Mouse (Mus musculus): ENCODE results near the gene Zfp212. TPM values are rescaled to one million over a fixed set of nuclear protein-coding genes. Genes with fewer than 3 reads are reported as not detected.
"Not testable (repeated sequence)": the region's sequence is repeated elsewhere in the genome, so short reads cannot be mapped to it uniquely, and the experiment has no call there.

Zfp212 gene
- total and polyA plus RNA-seq, 3 experiments, result 4.3 to 8.8 (median 8.0) TPM

DNA sequence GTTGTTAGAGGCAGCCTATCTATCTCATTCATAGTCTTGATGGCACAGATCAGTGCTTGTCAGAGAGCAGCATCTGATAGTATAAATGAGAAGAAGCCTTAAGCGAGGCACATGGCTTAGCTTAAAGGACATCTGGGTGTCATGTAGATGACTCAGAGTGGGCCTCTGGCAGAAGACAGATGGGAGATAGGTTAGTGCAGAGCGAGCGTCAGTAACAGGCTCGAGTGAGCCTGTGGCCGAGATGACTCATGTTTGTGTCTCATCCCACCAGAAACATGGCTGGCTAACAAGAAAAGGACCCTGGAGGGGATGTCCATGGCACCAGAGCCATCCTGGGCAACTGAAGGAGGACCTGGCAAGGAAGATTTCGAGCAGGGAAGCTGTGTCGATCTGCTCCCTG, 42.8 kb downstream of the Zfp212 start:
- 79% methylated on average over 7 of the region's 7 CpGs for WGBS
- TF ChIP-seq EP300 (IDR thresholded peaks at IDR 0.05; ENCODE audit: insufficient read depth, low read depth, low read length), result no peak
- no peak for TF ChIP-seq POLR2A (IDR thresholded peaks at IDR 0.05; ENCODE audit: insufficient read depth, low read depth, low read length)
- no peak for TF ChIP-seq CTCF (IDR thresholded peaks at IDR 0.05)
- Histone ChIP-seq H3K27ac (no peak overlapping the region), H3K4me3 (no peak overlapping the region), H3K27me3 (ENCODE audit: control insufficient read depth, insufficient read depth, low read length) (no peaks in the 10 kb centered on the region), H3K36me3 (ENCODE audit: control insufficient read depth, insufficient read depth, low read length) (no peaks in the 10 kb centered on the region), H3K4me1 (ENCODE audit: control insufficient read depth, insufficient read depth, low read length) (no peaks in the 10 kb centered on the region), H3K9ac (ENCODE audit: low read depth, low read length) (no peak overlapping the region), H3K79me2 (replicated peaks; ENCODE audit: control insufficient read depth, insufficient read depth, low read length) (no peaks in the 10 kb centered on the region)
- intact Hi-C loops (cut with DNase I), result no loop called here
- no peak for DNase-seq

DNA sequence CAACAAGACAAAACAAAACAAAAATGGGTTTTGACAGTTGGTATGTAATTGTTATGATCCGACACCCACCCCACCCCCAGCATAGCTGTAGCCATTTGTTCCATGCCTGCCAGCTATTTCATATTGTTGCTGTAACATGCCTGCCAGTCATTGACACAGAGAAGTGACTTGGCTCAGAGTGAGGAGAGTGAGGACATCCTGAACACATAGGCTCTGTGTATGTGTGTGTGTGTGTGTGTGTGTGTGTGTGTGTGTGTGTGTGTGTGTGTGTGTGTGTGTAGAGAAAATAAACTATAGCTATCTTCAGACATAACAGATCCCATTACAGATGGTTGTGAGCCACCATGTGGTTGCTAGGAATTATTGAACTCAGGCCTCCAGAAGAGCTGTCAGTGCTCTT, 47.9 kb downstream of the Zfp212 start:
- DNase-seq; H3K36me3 ChIP-seq (ENCODE audit: control insufficient read depth, insufficient read depth, low read length); H3K4me1 ChIP-seq (ENCODE audit: control insufficient read depth, insufficient read depth, low read length); H3K79me2 ChIP-seq (replicated peaks; ENCODE audit: control insufficient read depth, insufficient read depth, low read length); H3K27ac ChIP-seq; intact Hi-C loops (cut with DNase I); H3K4me3 ChIP-seq; H3K27me3 ChIP-seq (ENCODE audit: control insufficient read depth, insufficient read depth, low read length); H3K9ac ChIP-seq (ENCODE audit: low read depth, low read length): not testable (repeated sequence)
- WGBS, result 85% methylated on average over 1 of the region's 1 CpGs

DNA sequence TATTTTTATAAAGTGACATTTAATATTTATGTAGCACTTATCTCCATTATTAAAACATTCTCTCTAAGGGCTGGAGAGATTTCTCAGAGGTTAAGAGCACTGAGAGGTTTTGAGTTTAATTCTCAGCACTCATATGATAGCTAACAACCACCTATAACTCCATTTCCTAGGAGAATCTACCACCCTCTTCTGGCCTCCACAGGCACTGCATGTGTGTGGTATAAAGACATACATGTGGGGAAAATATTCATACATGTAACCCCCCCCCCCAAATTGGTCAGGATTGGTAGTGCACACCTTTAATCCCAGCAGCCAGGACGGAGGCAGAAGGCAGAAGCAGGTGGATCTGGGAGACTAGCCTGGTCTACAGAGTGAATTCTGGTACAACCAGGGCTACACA, 54.3 kb downstream of the Zfp212 start:
- DNase-seq, result no peak
- no peaks in the 10 kb centered on the region for H3K4me1 ChIP-seq (ENCODE audit: control insufficient read depth, insufficient read depth, low read length)
- H3K9ac ChIP-seq (ENCODE audit: low read depth, low read length), result no peak overlapping the region
- intact Hi-C loops (cut with DNase I), result no loop called here
- no peaks in the 10 kb centered on the region for H3K36me3 ChIP-seq (ENCODE audit: control insufficient read depth, insufficient read depth, low read length)
- 87% methylated on average over 1 of the region's 1 CpGs for WGBS
- no peak overlapping the region for H3K27ac ChIP-seq
- H3K27me3 ChIP-seq (ENCODE audit: control insufficient read depth, insufficient read depth, low read length), result peaks cover 3% of the 10 kb centered on the region; the same call in 1 of the 2 replicates
- no peaks in the 10 kb centered on the region for H3K79me2 ChIP-seq (replicated peaks; ENCODE audit: control insufficient read depth, insufficient read depth, low read length)
- TF ChIP-seq CTCF (IDR thresholded peaks at IDR 0.05) (peak; percentile 39), EP300 (IDR thresholded peaks at IDR 0.05; ENCODE audit: insufficient read depth, low read depth, low read length) (no peak), POLR2A (IDR thresholded peaks at IDR 0.05; ENCODE audit: insufficient read depth, low read depth, low read length) (no peak)
- H3K4me3 ChIP-seq, result no peak overlapping the region

DNA sequence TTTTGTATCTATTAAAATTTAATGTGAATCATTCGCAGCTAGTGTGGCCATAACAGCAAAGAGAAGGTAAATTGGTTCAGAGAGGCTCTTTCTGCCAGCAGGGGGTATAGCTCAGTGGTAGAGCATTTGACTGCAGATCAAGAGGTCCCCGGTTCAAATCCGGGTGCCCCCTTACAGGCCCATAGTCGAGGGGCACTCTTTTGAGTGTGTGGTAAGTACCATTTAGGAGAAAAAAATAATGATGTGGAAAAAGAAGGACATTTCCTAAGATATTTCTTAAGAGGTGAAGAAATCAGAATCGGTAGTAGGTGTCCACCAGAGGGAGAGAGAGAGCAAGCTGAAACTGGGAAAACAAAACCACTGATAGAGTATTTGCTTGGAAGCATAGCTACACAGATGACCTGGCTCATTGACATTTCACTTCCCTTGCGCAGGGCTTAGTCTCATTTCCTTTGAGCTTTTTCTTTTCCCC, 58.7 kb downstream of the Zfp212 start:
- Histone ChIP-seq H3K4me1 (ENCODE audit: control insufficient read depth, insufficient read depth, low read length) (no peaks in the 10 kb centered on the region), H3K36me3 (ENCODE audit: control insufficient read depth, insufficient read depth, low read length) (no peaks in the 10 kb centered on the region), H3K4me3 (no peak overlapping the region), H3K9ac (ENCODE audit: low read depth, low read length) (no peak overlapping the region), H3K27ac (no peak overlapping the region), H3K79me2 (replicated peaks; ENCODE audit: control insufficient read depth, insufficient read depth, low read length) (no peaks in the 10 kb centered on the region), H3K27me3 (ENCODE audit: control insufficient read depth, insufficient read depth, low read length) (peaks cover 3% of the 10 kb centered on the region; the same call in 1 of the 2 replicates)
- intact Hi-C loops (cut with DNase I), result no loop called here
- peak; percentile 83 to 84 for DNase-seq
- WGBS, result 13% methylated on average over 6 of the region's 6 CpGs
- no peak for TF ChIP-seq POLR2A (IDR thresholded peaks at IDR 0.05; ENCODE audit: insufficient read depth, low read depth, low read length)
- peak; percentile 82 for TF ChIP-seq CTCF (IDR thresholded peaks at IDR 0.05)

Other genes with a start within 250 kb of the Zfp212 start
- 10 to 100 TPM; 44.1 to 46.0 TPM for gene Pdia4, start 107.0 kb upstream of the Zfp212 start, total RNA-seq (2021)
- gene Pdia4, start 107.0 kb upstream of the Zfp212 start, polyA plus RNA-seq (2012; rRNA removed), result 14.0 and 29.7 TPM in 2 replicates
- gene Zfp786, start 89.6 kb upstream of the Zfp212 start, total RNA-seq (2021), result under 1 TPM; 0.64 to 0.78 TPM
- 0.20 and 0.47 TPM in 2 replicates for gene Zfp786, start 89.6 kb upstream of the Zfp212 start, polyA plus RNA-seq (2012; rRNA removed)
- 1 to 10 TPM; 5.8 to 7.4 TPM for gene Zfp398, start 84.8 kb upstream of the Zfp212 start, total RNA-seq (2021)
- gene Zfp398, start 84.8 kb upstream of the Zfp212 start, polyA plus RNA-seq (2012; rRNA removed), result 3.3 and 5.5 TPM in 2 replicates
- 1 to 10 TPM; 4.3 to 5.1 TPM for gene Zfp282, start 43.3 kb upstream of the Zfp212 start, total RNA-seq (2021)
- gene Zfp282, start 43.3 kb upstream of the Zfp212 start, polyA plus RNA-seq (2012; rRNA removed), result 3.0 and 4.0 TPM in 2 replicates
- gene Zfp956, start 32.9 kb downstream of the Zfp212 start, total RNA-seq (2021), result 1 to 10 TPM; 1.1 to 1.7 TPM
- 2.6 and 3.3 TPM in 2 replicates for gene Zfp956, start 32.9 kb downstream of the Zfp212 start, polyA plus RNA-seq (2012; rRNA removed)
- gene Zfp777, start 128.4 kb downstream of the Zfp212 start, total RNA-seq (2021), result 10 to 100 TPM; 13.8 to 15.6 TPM
- 10.0 and 15.8 TPM in 2 replicates for gene Zfp777, start 128.4 kb downstream of the Zfp212 start, polyA plus RNA-seq (2012; rRNA removed)
- 1 to 10 TPM; 9.5 to 9.8 TPM for gene Zfp746, start 166.1 kb downstream of the Zfp212 start, total RNA-seq (2021)
- 8.7 and 10.2 TPM in 2 replicates for gene Zfp746, start 166.1 kb downstream of the Zfp212 start, polyA plus RNA-seq (2012; rRNA removed)

Measured in heart, adult 2 months (tissue).